Mouse (Mus musculus) adrenal gland, adult (tissue): ENCODE results near the gene Celsr1.
"Not testable (repeated sequence)": the region's sequence is repeated elsewhere in the genome, so short reads cannot be mapped to it uniquely, and the experiment has no call there.

Source experiments
- DNase-seq, 2 experiments: peaks; one replicate each; pipeline ENCODE4 v3.0.0; 2022 to 2023; ENCODE audit warnings: low spot score in 1 of 2; ENCODE audit not compliant: inconsistent age in 2 of 2

Celsr1 gene

GRCm38 (mm10) chr15:85900318-85900717, 133.3 kb downstream of the Celsr1 start:
- DNase-seq = peak in 1 of 2 experiments; percentile 76

GRCm38 (mm10) chr15:85899396-85899795, 134.2 kb downstream of the Celsr1 start:
- DNase-seq = peak in 1 of 2 experiments; percentile 71

GRCm38 (mm10) chr15:85897113-85897512, 136.5 kb downstream of the Celsr1 start:
- no peak for DNase-seq

- peak; percentile 67 to 92 for DNase-seq
These were observed 137.3 kb downstream of the Celsr1 start for GRCm38 (mm10) chr15:85896284-85896683.

GRCm38 (mm10) chr15:85893871-85894270, 139.7 kb downstream of the Celsr1 start:
- peak; percentile 61 to 71 for DNase-seq

GRCm38 (mm10) chr15:85892498-85893118, 141.0 kb downstream of the Celsr1 start:
- DNase-seq = no peak

- DNase-seq = no peak
These were observed 141.6 kb downstream of the Celsr1 start for GRCm38 (mm10) chr15:85891971-85892370.

- no peak for DNase-seq
These were observed 144.3 kb downstream of the Celsr1 start for GRCm38 (mm10) chr15:85889235-85889634.

GRCm38 (mm10) chr15:85885606-85886005, 148.0 kb downstream of the Celsr1 start:
- no peak for DNase-seq

GRCm38 (mm10) chr15:85879498-85879895, 154.1 kb downstream of the Celsr1 start:
- no peak for DNase-seq

- peak; percentile 93 to 96 for DNase-seq
These were observed 154.6 kb downstream of the Celsr1 start, which contains the start of gene Trmu for GRCm38 (mm10) chr15:85878848-85879497. TSS of gene Trmu (plus strand) at chr15:85879312.

- no peak for DNase-seq
These were observed 156.2 kb downstream of the Celsr1 start for GRCm38 (mm10) chr15:85877336-85877735.

- peak; percentile 74 to 92 for DNase-seq
These were observed 165.9 kb downstream of the Celsr1 start for GRCm38 (mm10) chr15:85867696-85868095.

GRCm38 (mm10) chr15:85865913-85866312, 167.7 kb downstream of the Celsr1 start:
- not testable (repeated sequence) for DNase-seq

- DNase-seq = peak; percentile 95 to 98
These were observed 174.0 kb downstream of the Celsr1 start, which contains the start of gene Gtse1 for GRCm38 (mm10) chr15:85859490-85860031. TSS of gene Gtse1 (plus strand) at chr15:85859745.

GRCm38 (mm10) chr15:85858980-85859489, 174.5 kb downstream of the Celsr1 start:
- DNase-seq = no peak

- no peak for DNase-seq
These were observed 181.8 kb downstream of the Celsr1 start for GRCm38 (mm10) chr15:85851656-85852392.
